Mouse (Mus musculus) neural tube, embryonic 11.5 days (tissue): ENCODE measurements around the gene Rps15. TPM values are rescaled to one million over a fixed set of nuclear protein-coding genes. Genes with fewer than 3 reads are reported as not detected.

Experiments used
- ATAC-seq: fragments of 200-750 bp; cut with Nextera tagmentation; 2 replicates; pipeline ENCODE4 v1.8.0; 2017; ENCODE audit warnings: moderate number of reproducible peaks, mild to moderate bottlenecking, moderate TSS enrichment, moderate library complexity; ENCODE audit not compliant: insufficient read depth, low FRiP score, low TSS enrichment
- DNase-seq: peaks from one replicate; pipeline ENCODE4 v3.0.0-alpha.2; 2015; ENCODE audit warnings: low spot score
- H3K27ac ChIP-seq: fragments of 300-500 bp; sonication (generic); 2 replicates; pipeline ENCODE4 v1.5.1; 2014; ENCODE audit warnings: low read depth, mild to moderate bottlenecking, low read length
- H3K27me3 ChIP-seq: fragments of 300-500 bp; sonication (generic); 2 replicates; pipeline ENCODE4 v1.6.1; 2014; ENCODE audit warnings: mild to moderate bottlenecking, low read length, mixed read lengths; ENCODE audit not compliant: control insufficient read depth, insufficient read depth
- H3K36me3 ChIP-seq: fragments of 300-500 bp; sonication (generic); 2 replicates; pipeline ENCODE4 v1.6.1; 2014; ENCODE audit warnings: mild to moderate bottlenecking, low read length, moderate library complexity, mixed read lengths; ENCODE audit not compliant: control insufficient read depth, insufficient read depth
- H3K4me1 ChIP-seq: fragments of 300-500 bp; sonication (generic); 2 replicates; pipeline ENCODE4 v1.6.1; 2014; ENCODE audit warnings: low read length, mixed read lengths; ENCODE audit not compliant: control insufficient read depth, insufficient read depth
- H3K4me2 ChIP-seq: fragments of 300-500 bp; sonication (generic); 2 replicates; pipeline ENCODE4 v1.6.1; 2014; ENCODE audit warnings: low read depth, mild to moderate bottlenecking, moderate library complexity
- H3K4me3 ChIP-seq: fragments of 300-500 bp; sonication (generic); 2 replicates; pipeline ENCODE4 v1.5.1; 2014; ENCODE audit warnings: low read depth, low read length
- H3K9ac ChIP-seq: fragments of 300-500 bp; sonication (generic); 2 replicates; pipeline ENCODE4 v1.6.1; 2014; ENCODE audit warnings: mild to moderate bottlenecking, low read length
- H3K9me3 ChIP-seq: fragments of 300-500 bp; sonication (generic); 2 replicates; pipeline ENCODE4 v1.6.1; 2016; ENCODE audit warnings: low read length; ENCODE audit not compliant: control insufficient read depth
- whole genome bisulfite sequencing: fragments of 180-500 bp; shearing (Covaris S2); extraction: QIAGEN DNeasy Blood & Tissue Kit; methylation state at CpG from one replicate; pipeline ENCODE4 v1.1.7; 2014; 5-methylcytosine and 5-hydroxymethylcytosine counted together
- polyA plus RNA-seq: library from polyadenylated mRNA; unstranded; fragments of >200 nt; fragmentation: Nextera tagmentation; extraction: Ambion mirVana; gene quantifications from 2 replicates; pipeline ENCODE4 v1.2.1, GENCODE M21; 2014

Gene Rps15
- polyA plus RNA-seq, 1 experiment from 2014 or later, result 860 TPM

DNA sequence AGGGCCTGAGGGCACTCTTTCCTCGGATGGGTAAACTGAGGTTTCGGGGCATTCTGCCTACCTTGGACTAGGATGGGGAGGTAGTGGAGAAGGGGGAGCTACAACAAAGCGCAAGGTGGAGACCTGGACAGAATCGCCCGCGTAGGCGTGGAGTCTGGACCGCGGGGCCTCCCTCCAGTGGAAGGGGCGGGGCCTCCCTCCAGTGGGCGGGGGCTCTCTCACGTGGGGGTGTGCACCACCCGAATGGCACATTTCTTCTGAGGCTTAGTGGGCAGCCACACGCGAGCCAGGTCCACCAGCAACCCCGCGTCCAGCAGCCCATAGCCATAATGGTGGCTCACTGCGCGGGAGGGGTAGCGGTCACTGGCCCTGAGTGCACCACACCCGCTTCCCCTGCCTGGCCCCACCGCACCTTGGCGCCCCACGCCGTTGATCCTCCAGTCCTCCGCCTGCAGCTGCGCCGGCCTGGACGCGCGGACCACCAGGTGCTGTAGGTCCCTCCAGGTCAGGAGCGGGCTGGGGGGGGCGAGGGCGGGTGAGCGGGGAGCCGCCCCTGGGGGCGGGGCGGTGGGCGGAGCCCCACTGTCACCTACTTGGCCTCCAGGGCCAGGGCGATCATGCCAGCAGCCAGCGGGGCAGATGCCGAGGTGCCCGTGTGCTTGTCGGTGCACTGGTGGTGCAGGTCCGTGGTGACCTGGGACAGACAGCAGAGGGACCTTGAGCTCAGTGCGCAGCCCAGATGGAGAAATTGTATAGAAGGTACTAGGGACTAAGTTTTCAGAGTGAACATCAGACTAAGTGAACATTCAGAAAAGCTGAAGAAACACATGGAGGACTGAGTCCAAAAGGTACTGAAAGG is 31.2 kb downstream of the Rps15 start:
- Histone ChIP-seq H3K4me1 (peaks cover 14% of the 10 kb centered on the region), H3K27me3 (no peaks in the 10 kb centered on the region), H3K9ac (peak overlapping the region; percentile 56), H3K27ac (no peak overlapping the region), H3K36me3 (no peaks in the 10 kb centered on the region), H3K4me3 (peak overlapping the region; percentile 44), H3K4me2 (peak overlapping the region; percentile 93), H3K9me3 (no peaks in the 10 kb centered on the region)
- peak; percentile 53 for DNase-seq
- peak; percentile 32; the same call in 1 of the 2 replicates for ATAC-seq
- 2% methylated on average over 39 of the region's 46 CpGs for WGBS

DNA sequence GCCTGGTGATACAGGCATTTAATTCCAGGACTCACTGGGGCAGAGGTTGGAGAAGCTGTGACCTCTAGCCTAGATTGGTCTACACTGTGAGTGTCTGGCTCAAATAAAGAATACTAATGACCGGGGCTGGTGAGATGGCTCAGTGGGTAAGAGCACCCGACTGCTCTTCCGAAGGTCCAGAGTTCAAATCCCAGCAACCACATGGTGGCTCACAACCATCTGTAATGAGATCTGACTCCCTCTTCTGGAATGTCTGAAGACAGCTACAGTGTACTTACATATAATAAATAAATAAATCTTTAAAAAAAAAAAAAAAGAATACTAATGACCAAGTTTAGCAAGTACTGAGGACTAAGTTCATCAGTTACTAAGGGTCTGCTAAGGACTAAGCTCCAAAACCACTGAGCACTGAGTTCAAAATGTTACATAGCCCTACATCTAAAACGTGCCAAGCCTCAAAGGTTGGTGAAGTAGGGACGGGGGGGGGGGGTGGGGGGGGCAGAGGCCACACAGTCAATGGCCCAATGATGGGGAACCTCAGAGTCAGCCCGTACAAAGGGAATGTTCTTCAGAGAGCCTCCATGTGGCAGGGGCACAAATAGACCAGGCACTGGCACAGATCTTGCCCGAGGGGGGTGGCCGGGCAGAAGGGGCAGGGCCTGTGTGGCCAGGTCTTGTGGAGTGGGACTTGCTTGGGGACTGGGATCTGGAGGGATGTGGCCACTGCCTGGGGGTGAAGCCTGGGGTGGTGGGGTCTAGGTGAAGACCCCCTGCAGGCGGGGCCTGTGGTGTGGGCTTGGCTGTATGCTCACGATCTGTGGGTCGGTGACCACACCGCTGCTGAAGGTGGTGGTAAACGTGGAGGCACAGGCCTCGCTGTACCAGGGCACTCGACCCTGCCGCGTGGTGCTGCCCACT is 32.1 kb downstream of the Rps15 start:
- no peak overlapping the region for H3K9ac ChIP-seq
- H3K27ac ChIP-seq, result no peak overlapping the region
- H3K36me3 ChIP-seq, result no peaks in the 10 kb centered on the region
- H3K4me3 ChIP-seq, result no peak overlapping the region
- DNase-seq (no peak), ATAC-seq (no peak)
- H3K4me2 ChIP-seq, result no peak overlapping the region; the same call in 1 of the 2 replicates
- WGBS, result 81% methylated on average over 17 of the region's 17 CpGs
- H3K4me1 ChIP-seq, result peaks cover 13% of the 10 kb centered on the region
- H3K9me3 ChIP-seq, result no peaks in the 10 kb centered on the region
- no peaks in the 10 kb centered on the region for H3K27me3 ChIP-seq

DNA sequence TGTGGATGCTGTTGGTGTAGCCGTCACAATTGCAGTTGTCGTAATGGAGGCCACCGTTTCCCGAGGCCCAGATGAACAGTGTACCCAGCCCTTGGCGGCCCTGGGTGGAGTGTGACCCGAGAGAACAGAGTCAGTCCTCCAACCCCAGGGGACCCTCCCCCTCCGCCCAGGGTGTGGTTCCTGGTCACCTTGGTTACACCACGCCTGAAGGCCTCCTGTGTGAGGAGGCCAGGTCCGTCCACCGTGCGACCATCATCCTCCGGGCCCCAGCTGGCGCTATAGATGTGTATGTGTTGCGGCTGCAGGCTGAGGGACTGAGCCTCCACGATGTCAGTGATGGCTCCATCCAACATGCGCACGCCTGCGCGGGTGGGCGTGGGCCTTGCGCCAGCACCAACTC is 32.8 kb downstream of the Rps15 start:
- H3K4me3 ChIP-seq, result no peak overlapping the region
- peaks cover 8% of the 10 kb centered on the region for H3K4me1 ChIP-seq
- no peaks in the 10 kb centered on the region for H3K27me3 ChIP-seq

DNA sequence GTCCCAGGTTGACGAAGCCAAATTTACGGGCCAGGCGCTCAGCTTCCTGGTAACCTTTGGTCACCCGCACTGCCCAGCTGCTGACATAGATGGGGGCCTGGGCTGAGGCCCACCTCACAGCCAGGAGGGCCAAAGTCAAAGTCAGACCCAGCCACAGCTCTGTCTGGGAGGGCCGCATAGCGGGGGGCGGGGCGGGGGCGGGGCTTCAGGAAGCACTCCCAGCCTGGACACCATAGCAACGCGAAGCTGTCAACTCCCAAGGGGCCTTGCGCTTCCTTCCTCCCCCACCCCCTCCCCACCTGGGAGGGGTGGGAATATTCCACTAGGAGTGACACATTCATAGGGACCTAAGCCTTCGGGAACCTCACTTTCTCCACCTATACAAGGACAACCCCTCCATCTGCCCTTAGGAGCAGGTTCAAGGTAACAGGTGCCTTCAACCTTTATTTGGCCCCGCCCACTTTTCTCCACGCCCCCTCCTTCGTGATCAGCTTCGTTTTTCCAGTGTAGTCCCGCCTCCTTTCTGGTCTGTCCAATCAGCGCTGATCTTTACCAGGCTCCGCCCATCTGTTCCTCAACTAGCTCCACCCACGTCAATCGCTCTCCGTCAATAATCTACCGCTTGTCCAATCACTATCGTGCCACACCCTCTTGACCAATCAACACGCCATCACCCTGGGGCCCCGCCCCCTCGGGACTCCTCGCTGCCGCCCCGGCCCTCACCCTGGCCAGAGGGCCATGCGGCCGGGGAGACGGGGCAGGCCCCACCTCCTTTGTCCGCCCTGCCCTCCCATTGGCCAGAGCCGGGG is 37.2 kb downstream of the Rps15 start, which contains the start of the genes Pcsk4 and Reep6:
Pcsk4 (minus strand) TSS at position 226 of the 809 bp plus-strand sequence.
Reep6 (plus strand) TSS at position 681 of the 809 bp plus-strand sequence.
- H3K27me3 ChIP-seq, result peaks cover 3% of the 10 kb centered on the region
- H3K36me3 ChIP-seq, result no peaks in the 10 kb centered on the region
- no peaks in the 10 kb centered on the region for H3K9me3 ChIP-seq
- DNase-seq (peak; percentile 99), ATAC-seq (peak; percentile 95)
- peaks cover 7% of the 10 kb centered on the region for H3K4me1 ChIP-seq
- peak within 1 kb of the TSS; percentile 44 for H3K9ac ChIP-seq
- no peak within 1 kb of the TSS for H3K27ac ChIP-seq
- 6% methylated on average over 33 of the region's 36 CpGs for WGBS
- peak within 1 kb of the TSS; percentile 37 for H3K4me3 ChIP-seq
- peak within 1 kb of the TSS; percentile 81 for H3K4me2 ChIP-seq

More for the DNA sequence above, 32.8 kb downstream of the Rps15 start:
- ATAC-seq (no peak), DNase-seq (no peak)
- H3K27ac ChIP-seq, result no peak overlapping the region
- no peaks in the 10 kb centered on the region for H3K9me3 ChIP-seq
- no peak overlapping the region for H3K4me2 ChIP-seq
- H3K9ac ChIP-seq, result no peak overlapping the region
- WGBS, result 77% methylated on average over 21 of the region's 21 CpGs
- no peaks in the 10 kb centered on the region for H3K36me3 ChIP-seq

DNA sequence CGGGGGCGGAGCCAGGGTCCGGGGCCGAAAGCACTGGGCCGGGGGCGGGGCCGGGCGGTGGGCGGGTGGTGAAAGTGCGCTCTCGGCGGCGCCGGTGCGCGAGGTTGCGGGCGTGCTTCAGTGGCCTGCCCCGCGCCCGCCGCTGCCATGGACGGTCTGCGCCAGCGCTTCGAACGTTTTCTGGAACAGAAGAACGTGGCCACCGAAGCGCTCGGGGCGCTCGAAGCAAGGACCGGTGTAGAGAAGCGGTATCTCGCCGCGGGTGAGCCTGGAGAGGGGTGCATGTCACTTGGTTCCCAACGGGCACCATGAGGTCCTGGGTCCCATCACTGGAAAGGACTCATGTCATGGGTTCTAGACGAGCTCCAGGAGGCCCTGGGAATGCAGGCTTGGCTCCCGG is 37.8 kb downstream of the Rps15 start:
- DNase-seq (no peak), ATAC-seq (no peak)
- Histone ChIP-seq H3K4me1 (peaks cover 7% of the 10 kb centered on the region), H3K4me3 (peak overlapping the region; percentile 37), H3K36me3 (no peaks in the 10 kb centered on the region), H3K27ac (no peak overlapping the region), H3K9ac (peak overlapping the region; percentile 44; the same call in 1 of the 2 replicates), H3K4me2 (peak overlapping the region; percentile 81), H3K9me3 (no peaks in the 10 kb centered on the region), H3K27me3 (peaks cover 3% of the 10 kb centered on the region)
- under 1% methylated on average over 33 of the region's 41 CpGs for WGBS

DNA sequence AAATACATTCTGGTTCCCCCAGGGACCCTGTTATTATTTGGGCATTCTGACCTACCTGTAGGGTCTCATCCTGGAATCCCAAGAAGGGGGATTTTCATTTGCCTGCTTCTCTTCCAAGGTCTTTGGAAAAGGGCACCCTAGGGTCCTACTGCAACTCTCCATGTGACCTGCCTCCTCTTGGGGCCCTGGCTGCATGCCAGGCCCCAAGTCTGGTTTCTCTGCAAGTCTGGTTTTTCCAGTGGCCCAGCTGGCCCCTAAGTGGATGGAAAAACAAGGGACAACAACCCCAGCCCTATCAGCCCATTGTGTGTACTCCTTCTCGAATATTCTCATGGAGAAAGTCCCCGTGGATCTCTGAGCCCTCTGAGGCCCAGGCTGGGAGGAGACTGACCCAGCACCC is 38.6 kb downstream of the Rps15 start:
- no peak overlapping the region for H3K4me3 ChIP-seq
- peak overlapping the region; percentile 81 for H3K4me2 ChIP-seq
- no peak overlapping the region for H3K9ac ChIP-seq
- no peak for ATAC-seq
- DNase-seq, result no peak
- peaks cover 3% of the 10 kb centered on the region for H3K27me3 ChIP-seq
- H3K9me3 ChIP-seq, result no peaks in the 10 kb centered on the region
- H3K4me1 ChIP-seq, result peaks cover 7% of the 10 kb centered on the region
- 86% methylated on average over 2 of the region's 2 CpGs for WGBS
- no peaks in the 10 kb centered on the region for H3K36me3 ChIP-seq
- H3K27ac ChIP-seq, result no peak overlapping the region

DNA sequence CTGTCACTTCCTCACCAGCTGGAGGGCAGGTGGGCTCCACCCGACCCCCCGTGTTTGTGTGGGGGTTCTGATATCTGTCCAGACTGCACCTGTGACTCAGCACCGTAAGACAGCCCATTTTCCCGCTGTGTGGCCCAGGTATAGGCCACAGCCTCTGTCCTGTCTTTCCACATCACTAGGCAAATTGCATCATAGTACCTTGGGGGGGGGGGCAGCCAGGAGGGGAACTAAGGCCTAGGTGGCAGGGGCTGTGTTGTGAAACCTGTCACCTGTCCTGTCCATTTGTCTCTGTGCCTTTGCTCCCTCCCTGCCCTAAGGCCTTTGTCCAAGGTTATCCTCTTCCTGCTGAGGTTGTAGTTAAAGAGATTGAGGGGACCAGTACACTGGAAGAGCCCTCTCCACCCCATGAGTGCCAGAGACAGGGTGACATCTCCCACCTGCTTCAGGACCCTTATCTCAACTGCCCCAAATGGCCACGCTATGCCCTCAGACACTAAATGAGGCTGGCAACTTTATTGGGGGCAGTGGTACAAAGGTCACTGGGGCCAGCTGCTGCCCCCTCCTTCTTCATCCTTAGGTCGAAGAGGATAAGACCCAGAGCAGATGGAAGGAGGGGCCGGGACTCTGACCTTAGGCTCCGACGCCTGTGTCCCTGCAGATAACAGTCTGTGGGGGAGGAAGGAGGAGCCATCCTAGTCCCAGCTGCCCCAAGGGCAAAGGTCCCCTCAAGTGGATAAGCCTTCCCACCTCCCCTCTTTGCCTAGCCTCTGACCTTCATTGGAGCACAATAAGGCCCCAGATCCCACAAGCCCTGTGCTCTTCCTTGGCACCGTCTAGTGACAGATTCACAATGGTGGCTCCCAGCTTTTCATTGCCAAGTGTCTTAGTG is 39.6 kb downstream of the Rps15 start:
- H3K27ac ChIP-seq, result no peak overlapping the region

More for the DNA sequence above, 39.6 kb downstream of the Rps15 start:
- DNase-seq (no peak), ATAC-seq (no peak)
- no peaks in the 10 kb centered on the region for H3K36me3 ChIP-seq
- 68% methylated on average over 10 of the region's 10 CpGs for WGBS
- H3K27me3 ChIP-seq, result peaks cover 3% of the 10 kb centered on the region
- no peaks in the 10 kb centered on the region for H3K9me3 ChIP-seq
- H3K4me1 ChIP-seq, result peaks cover 7% of the 10 kb centered on the region
- H3K4me3 ChIP-seq, result no peak overlapping the region
- no peak overlapping the region for H3K9ac ChIP-seq
- H3K4me2 ChIP-seq, result no peak overlapping the region
